Mouse (Mus musculus): ENCODE results near the gene Gm26657.

DNA sequence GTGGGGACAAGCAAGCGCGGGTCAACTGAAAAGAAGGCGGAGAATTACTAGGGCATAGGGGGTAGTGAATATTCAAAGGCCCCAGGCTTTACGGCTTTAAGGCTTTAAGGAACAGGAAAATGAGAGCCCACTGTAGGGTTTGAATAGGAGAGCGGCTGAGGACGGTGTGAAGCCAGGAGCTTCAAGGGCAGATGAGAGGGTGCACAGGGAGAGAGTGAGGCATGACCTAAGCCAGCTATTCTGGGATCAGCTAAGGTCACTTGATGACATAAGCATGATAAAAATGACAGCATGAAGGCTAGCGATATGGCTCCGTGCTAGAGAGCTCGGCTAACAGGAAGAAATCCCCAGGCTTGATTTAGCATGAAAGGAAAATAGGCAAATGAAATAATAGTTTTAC, 20.4 kb upstream of the Gm26657 start:
- no peak for TF ChIP-seq CTCF (conservative IDR thresholded peaks at IDR 0.05; ENCODE audit: low read length)
- no peak for TF ChIP-seq POU5F1 (IDR thresholded peaks at IDR 0.05; ENCODE audit: borderline replicate concordance, low read length)
